Mouse (Mus musculus) frontal cortex, postnatal 10 days (tissue): ENCODE results near the gene Tsc2.

Source experiments
- DNase-seq, 2 experiments: peaks; one replicate each; pipeline ENCODE4 v3.0.0; 2022; ENCODE audit warnings: low spot score in 2 of 2, mixed read lengths in 1 of 2

Gene Tsc2

DNA sequence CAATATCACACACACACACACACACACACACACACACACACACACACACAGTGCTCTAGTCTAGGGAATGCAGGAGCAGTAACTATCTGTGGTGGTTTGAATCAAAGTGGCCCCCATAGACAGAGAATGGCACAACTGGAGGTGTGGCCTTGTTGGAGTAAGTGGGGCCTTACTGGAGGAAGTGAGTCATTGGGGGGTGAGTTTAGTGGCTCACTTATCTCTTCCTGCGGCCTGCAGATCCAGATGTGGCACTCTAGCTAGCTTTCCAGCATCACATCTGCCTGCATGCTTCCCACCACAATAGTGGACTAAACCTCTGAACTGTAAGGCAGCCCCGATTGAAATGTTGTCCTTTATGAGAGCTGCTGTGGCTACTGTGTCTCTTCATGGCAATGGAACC, 21.7 kb downstream of the Tsc2 start:
- no peak for DNase-seq

DNA sequence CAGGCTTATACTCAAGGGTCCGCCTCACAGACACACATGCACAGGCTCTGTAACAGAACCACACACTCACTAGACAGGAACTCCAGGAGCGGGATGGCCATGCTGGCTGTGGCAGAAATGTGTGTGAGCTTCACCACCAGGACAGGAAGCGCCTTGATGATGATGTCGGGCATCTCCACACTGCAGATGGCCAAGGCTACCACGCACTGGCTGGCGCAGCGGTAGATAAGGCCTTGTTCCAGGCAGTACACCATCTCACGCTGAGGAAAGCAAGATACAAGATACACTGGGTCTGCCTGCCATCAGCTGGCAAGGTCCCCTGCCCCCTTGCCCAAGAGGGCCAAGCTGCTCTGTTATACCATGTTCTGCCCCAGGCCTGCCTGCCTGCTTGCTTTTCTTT, 23.6 kb downstream of the Tsc2 start:
- DNase-seq: no peak

DNA sequence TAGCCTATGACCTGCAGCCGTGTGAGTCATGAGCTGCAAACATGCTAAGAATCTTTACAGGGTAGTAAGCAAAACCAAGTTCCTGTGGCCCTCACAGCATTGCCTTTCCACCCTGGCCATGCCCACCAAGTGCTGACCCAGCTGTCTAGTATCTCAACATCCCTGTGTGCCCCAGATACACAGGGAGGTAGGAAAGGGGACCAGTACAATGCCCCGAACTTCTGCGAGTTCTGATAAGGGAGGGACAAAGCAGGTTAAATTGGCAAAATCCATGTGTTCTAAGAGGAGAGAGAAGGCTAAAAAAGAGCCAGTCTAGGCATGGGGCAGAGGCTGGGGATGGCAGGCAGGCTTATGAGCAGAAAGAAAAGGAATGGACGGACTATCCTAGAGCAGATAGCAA, 24.1 kb downstream of the Tsc2 start:
- no peak for DNase-seq

DNA sequence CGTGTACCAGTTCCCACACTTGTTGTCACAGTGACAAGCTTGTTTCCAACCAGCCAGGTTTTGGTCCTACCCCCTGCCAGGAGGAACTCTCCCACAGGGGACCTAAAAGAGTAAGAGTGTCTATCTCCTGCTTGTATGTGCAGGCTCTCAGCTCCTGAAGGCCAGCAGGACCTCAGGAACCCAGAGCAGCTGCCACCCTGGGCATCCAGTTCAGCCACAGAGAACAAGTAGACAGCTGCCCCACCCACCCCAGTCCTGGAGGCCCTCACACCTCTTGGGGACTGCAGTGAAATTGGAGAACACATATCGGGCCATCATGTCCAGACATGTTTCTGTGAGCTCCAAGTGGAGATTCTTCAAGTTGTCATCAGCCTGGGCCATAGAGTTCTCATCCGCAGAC, 27.9 kb downstream of the Tsc2 start:
- no peak for DNase-seq

DNA sequence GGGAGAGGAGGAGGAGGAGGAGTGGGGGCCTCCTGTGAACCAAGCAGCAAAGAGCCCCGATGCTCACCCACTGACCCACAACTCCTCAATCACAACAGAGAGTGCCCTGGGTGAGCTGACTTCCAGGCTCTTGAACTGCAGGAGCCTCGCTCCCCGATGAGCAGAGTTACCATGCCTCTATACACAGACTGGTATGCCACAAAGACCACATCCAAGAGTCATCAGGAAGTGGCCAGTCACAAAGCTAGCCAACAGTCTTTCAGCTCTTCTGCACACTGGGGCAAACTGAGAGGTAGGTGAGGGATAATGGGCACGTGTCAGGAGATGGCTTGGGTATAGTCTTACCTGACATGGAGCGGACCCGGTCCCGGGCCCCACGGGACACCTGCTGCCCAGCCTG, 28.5 kb downstream of the Tsc2 start:
- no peak for DNase-seq

DNA sequence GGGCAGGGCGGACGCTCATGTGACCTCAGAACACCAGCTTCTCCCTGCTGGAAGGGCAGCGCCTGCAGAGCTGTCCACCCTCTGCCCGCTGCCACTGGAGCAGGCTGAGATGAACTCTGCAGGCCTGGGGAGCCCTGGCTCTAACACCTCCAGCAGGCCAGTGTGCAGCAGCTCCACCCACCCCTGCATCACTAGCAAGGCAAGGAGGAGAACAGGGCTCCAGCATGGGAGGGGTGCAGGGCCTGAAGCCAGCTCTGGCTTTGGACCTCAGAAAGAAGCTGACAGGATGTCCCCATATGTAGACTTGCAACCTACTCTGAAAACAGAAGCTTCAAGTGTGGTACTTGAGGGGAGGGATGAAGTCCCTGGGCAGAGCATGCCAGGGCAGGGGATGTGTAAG, 31.9 kb downstream of the Tsc2 start:
- DNase-seq: no peak

DNA sequence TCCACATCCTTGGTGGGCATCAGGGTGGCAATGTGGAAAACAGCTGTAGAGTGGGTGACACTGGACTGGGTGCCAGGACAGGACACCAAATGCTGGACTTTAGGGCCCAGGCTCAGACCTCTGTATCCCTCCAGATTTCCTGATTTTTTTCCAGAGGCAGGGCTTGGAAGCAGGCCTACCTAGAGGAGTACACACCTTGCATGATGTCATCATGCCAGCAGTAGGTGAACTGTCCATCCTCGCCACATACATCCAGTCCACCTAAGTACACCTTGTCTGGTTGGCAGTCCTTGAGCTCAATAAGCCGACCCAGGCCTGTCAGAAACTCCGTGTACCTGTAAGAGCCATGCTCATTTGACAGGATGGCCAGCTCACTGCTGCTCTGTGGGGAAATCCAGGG, 34.4 kb downstream of the Tsc2 start:
- DNase-seq: no peak

DNA sequence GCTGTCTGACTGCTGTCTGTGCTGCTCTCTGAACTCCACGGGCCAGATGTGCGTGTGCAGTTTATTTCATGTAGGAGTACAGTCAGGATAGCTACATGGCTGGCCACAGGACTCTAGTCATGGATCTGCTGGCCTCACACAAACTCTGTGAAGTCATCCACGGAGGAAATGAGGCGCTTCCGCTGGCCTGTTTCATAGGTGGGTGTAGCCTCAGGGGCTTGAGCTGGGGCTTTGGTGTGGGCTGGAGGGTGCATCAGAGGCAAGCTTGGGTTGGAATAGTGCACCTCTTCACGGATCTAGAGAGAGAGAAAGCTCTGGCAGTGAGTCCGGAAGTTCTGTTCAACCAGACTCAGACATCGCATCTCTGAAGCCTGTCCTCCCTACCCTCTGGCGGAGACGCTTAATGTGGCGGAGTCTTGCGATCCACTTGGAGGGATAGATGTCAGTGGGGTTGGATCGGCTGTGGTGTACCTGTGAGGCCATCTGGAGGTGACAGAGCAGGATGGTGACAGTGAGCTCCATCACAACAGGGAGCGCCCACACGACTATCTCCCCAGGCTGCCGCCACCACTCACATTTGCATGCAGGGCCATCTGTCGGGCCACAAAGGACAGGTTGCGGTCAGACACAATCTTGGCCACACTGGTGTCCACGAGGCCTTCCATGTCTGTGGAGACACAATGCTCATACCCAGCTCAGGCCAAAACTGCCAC, 35.8 kb downstream of the Tsc2 start:
- DNase-seq: no peak

DNA sequence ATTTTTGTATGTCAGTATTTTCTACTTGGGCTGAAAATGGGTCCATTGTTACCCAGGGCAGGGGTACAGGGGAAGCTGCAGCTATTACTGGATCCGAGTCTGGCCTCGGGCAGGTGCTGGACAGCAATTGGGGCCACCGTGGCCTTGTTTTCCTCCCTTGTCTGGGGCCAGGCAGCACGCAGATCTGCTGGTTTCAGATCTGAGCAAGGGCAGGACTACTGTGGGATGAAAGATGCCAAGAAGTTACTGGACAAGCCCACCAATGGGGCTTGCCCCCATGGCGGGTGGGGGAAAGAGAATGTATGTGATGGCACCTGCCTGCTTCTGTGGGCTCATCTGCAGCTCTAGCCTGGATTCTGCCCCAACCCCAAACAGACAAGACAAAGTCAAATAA, 36.4 kb downstream of the Tsc2 start:
- no peak for DNase-seq

DNA sequence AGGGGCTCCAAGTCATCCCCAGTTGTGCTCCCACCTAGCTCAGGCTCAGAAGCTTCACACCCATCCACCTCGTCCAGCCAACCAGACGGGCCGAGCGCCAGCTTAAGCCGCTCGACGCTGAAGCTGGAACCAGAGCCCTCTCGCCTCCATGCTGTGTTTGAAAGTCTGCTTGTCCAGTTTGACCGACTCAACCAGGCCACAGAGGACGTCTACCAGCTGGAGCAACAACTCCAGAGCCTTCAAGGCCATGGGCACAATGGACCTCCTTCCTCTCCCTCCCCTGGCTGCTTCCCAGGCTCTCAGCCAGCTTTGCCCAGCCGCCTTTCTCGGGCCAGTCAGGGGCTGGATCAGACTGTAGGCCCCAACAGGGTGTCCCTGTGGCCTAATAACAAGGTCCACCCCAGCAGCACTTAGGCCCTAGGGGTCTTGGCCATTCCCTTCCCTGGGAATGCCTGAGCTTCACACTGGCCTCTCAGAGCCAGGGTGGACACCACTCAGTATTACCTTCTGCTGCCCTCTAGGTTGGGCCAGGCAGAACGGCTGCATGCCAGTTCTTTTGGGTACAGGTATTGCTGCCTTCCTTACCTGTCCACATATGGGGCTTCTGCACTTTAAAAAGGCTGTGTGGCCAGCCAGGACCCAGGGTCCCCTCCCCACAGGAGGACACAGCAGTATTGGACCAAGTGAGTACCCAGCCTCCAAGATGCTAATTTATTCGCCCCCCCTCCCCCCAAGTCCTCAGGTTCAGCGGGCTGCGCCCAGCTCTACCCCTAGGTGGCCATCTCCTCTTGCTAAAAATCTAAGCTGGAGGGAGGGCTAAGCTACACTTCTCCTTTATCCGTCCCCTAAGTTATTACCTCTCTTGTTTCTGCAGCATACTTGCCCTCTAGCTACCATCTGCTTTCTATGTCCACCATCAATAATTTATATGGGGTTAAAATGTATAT, 37.0 kb downstream of the Tsc2 start:
- DNase-seq: peak in 1 of 2 experiments; percentile 30

DNA sequence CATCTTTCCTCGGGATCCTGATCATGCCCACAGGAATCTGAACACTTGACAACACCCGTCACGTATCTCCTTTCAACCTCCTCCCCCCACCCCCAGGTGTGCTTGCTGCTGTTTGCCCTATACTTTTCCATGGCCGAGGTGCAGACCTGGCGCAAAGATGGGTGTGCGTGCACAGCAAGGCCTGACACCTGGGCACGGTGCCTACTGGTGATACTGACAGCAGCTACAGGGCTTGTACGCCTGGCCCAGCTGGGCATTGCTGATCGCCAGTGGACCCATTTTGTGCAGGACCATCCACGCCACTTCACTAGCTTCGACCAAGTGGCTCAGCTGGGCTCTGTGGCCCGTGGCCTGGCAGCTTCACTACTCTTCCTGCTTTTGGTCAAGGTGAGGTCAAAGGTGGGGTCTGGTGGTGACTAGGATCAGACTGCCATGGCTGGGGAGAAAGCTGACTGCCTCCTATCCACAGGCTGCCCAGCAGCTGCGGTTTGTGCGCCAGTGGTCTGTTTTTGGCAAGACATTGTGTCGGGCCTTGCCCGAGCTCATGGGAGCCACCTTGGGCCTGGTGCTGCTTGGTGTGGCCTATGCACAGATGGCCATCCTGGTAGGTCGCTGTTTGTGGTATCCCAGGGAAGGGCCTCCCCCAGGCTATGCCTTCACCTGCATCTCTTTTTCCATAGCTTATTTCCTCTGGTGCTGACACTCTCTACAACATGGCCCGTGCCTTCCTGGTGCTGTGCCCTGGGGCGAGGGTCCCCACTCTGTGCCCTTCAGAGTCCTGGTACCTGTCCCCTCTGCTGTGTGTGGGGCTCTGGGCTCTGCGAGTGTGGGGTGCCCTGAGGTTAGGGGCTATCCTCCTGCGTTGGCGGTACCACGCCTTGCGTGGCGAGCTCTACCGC, 38.2 kb downstream of the Tsc2 start:
- DNase-seq: no peak

DNA sequence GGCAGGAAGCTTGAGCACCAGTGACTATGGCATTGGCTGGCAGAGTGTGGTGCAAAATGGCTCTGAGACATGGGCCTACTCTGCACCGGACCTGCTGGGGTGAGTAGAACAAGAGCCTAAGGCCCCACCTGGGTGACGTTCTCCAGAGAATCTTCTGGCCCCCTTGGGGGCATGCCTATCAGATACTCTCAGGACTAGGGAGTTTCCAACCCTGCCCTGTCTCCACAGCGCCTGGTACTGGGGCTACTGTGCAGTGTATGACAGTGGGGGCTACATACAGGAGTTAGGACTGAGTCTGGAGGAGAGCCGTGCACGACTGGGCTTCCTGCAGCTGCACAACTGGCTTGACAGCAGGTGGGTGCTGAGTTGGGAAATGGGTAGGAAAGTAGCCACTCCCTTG, 39.2 kb downstream of the Tsc2 start:
- DNase-seq: no peak

DNA sequence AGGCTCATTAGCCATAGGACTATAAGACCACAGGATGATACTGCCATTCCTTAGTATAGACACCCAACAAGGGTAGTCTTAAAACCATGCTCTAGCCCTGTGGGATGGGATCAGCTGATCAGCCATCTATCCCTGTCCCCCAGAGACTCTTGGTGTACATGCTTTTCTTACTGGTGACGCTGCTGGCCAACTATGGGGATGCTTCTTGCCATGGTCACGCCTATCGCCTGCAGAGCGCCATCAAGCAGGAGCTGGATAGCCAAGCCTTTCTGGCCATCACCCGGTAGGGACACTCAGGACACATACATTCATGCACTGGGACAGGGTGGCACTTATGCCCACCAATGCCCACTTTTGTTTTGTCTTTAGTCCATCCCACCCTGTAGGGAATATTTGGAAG, 40.7 kb downstream of the Tsc2 start:
- no peak for DNase-seq

DNA sequence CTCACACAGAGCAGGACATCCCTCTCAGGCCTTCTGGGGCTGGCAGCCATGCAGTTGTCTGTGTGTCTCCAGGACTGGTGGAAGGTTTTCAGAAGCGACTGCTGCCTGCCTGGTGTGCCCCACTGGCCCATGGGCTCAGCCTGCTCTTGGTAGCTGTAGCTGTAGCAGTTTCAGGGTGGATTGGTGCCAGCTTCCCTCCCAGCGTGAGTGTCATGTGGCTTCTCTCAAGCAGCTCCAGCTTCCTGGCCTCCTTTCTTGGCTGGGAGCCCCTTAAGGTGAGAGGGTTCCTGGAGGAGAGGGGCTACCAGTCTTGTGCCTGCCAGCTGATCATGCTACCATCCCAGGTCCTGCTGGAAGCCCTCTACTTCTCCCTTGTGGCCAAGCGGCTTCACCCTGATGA, 41.5 kb downstream of the Tsc2 start:
- DNase-seq: no peak

DNA sequence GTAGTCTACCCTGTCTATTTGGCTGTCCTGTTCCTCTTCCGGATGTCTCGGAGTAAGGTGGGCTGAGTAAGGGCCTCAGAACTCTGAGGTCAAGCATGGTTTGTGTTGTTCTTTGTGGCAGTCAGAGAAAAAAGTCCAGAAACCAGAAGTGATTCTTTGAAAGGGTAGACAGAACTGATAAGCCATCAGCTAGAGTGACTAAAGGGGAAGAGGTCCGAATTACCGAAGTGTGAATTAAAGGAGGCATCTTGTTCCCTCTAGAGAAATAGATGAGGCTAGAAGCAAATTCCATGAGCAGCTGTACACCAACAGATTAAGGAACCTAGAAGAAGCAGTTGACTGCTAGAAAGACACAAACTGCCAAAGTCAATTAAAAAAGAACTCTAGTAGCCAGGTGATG, 45.9 kb downstream of the Tsc2 start:
- no peak for DNase-seq

DNA sequence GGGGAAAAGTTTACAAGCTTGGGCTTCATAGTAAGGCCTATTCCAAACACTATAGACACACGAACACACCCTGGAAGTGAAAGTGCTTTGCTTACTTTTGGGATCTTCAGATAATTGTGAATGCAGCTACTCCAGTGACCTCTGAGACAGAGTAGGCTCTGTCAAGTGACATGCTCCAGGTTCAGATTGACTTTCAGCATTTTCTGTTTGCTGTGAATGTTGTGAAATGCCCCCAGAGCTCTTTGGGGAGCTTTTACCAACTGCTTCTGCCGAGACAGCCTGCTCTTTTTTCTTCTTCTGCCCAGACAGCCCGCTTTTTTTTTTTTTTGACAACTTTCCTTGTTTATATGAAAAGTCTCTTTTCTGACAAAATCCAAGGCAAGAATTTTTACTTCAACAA, 47.9 kb downstream of the Tsc2 start:
- DNase-seq: no peak

DNA sequence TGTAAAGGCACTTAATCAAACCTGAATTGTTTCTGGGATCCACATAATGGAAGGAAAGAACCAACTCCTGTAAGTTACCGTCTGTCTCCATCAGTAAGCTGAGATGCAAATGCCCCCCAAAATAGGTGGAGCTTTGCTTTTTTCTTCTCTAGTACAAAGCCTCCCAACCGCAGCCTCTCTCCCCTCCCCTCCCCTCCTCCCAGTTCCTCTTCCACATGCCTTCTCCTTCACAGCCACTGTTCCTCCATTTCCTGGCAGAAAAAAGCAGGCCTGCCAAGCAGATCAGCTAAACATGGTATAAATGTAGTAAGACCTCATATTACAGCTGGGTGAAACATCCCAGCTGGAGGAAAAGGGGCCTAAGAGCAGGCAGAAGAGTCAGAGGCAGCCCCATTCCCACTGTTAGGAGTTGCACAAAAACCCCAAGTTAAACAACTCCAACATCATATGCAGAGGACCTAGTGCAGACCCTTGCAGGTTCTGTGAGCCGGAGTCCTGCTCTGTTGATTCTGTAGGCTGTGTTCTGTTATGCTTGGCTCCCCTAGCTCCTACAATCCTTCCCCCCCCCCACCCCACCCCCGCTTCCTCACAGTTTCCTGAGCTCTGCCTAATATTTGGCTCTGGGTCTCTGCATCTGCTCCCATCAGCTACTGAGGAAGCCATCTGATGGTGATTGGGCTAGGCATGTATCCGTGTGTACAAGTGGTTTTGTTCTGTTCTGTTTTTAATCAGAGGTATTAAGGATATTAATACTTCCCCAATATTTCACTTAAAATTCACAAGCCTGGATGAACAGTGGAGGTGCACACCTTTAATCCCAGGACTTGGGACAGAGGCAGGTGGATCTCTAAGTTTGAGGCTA, 48.6 kb downstream of the Tsc2 start:
- DNase-seq: no peak

DNA sequence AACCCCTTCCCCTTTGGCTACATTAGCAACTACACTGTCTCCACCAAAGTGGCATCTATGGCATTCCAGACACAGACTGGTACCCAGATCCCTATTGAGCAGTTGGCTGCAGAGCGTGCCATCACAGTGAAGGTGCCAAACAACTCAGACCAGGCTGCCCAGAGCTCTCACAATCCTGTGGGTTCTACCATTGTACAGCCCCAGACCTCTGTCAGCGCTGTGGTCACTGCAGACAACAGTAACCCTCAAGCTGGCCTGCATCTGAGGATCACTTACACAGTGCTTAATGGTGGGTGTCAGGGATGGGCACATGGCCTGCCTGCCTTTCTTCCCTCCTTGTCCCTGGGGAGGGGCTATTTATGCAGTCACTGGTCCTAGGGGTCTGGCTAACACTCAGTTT, 52.1 kb downstream of the Tsc2 start:
- no peak for DNase-seq

DNA sequence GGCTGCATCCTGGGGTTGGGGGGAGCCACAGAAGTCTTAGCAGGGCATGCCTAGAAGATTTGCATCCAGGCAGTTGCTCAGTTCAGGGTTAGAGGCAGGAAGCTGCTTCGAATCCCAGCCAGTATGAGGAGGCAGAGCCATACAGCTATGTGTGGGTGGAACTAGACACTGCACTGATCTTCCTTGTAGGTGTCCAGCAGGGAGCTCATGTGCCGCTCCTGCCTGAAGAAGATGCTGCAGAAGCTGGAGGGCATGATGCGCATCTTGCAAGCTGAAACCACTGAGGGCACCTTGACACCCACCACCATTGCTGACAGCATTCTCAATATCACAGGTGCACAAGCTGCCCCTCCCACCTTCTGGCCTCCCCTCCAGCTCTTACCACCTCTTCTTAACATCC, 52.9 kb downstream of the Tsc2 start:
- no peak for DNase-seq

DNA sequence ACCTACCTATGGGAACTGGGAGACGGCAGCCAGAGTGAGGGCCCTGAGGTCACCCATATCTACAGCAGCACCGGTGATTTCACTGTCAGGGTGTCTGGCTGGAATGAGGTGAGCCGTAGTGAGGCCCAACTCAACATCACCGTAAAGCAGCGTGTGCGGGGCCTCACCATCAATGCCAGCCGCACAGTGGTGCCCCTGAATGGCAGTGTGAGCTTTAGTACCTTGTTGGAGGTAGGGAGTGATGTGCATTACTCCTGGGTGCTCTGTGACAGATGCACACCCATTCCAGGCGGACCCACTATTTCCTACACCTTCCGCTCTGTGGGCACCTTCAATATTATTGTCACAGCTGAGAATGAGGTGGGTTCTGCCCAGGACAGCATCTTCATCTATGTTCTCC, 58.6 kb downstream of the Tsc2 start:
- no peak for DNase-seq

DNA sequence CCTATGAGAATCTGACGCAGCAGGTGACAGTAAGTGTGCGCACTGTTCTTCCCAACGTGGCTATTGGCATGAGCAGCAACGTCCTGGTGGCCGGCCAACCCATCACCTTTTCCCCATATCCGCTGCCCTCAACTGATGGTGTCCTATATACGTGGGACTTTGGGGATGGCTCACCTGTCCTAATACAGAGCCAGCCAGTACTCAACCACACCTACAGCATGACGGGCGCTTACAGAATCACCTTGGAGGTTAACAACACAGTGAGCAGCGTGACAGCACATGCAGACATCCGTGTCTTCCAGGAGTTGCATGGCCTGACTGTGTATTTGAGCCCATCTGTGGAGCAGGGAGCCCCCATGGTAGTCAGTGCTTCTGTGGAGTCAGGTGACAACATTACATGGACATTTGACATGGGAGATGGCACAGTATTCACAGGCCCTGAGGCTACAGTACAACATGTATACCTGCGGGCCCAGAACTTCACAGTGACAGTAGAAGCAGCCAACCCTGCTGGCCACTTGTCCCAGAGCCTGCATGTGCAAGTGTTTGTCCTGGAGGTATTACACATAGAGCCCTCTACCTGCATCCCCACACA, 59.7 kb downstream of the Tsc2 start:
- no peak for DNase-seq
